Mouse (Mus musculus): ENCODE measurements at regions not wholly inside any gene's neighbourhood (a gene's known extent, or its start where the extent isn't known, plus 50 kb on each side); places are given as distances from the start of the nearest gene placed in this dataset.

GRCm38 (mm10) chr2:106512338-106513024, 180.6 kb upstream of the Mpped2 start:
- no peak for TF ChIP-seq CTCF (IDR thresholded peaks at IDR 0.05; ENCODE audit: low read depth, low read length)
- TF ChIP-seq POLR2AphosphoS5 (IDR thresholded peaks at IDR 0.05; ENCODE audit: insufficient replicate concordance, low read depth, low read length), result no peak

Measured in G1E (cell line).